Mouse (Mus musculus): Measurements from ENCODE around the gene Wfdc12.

DNA sequence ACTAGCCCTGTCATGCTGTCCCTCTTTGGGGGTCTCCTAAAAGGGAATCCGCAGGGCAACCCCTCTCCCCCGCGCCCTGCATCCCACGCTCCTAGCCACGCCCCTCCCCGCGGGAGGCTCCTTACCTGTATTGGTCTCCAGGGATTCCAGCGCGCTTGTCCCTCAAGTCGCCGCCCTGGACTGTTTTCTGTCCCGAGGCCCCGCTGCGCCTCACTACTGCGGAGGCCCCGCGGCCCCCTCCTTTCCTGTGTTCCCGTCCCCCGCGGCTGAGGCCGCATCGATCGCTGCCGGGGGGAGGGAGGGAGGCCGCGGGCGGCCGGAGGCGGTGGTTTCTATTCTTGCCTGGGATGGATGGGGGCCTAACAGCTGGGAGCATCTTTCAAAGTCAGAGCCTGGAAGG is 19.5 kb downstream of the Wfdc12 start, which contains the start of gene Kcns1:
- TF ChIP-seq POLR2A (IDR thresholded peaks at IDR 0.05; ENCODE audit: insufficient read depth, low read depth, low read length) (no peak), CTCF (IDR thresholded peaks at IDR 0.05) (no peak), EP300 (IDR thresholded peaks at IDR 0.05; ENCODE audit: insufficient read depth, low read depth, low read length) (no peak)
